ENCODE assay signal across 26 mouse cellular contexts in genomic region chr10:4356640-4357039, GRCm38 (mm10). TPM values are rescaled to one million over a fixed set of nuclear protein-coding genes. Genes with fewer than 3 reads are reported as not detected.
A peak's percentile ranks its signal among the peaks of the same experiment; 100 is the strongest.
DNase-seq lines count a peak whose midpoint lies in the region; ATAC-seq and TF ChIP-seq lines count a peak whose summit lies in the region.
"Had no signal": no experiment of that assay in that cellular context is flagged by ENCODE, and none has a peak within 500 bp of the region (broad histone marks: within the 10 kb centered on the region; RNA-seq: fewer than 3 reads in every experiment).

No protein-coding gene starts in this region.

- peak; percentile 50 for ATAC-seq in common myeloid progenitor, adult 5-6 weeks (replicated peaks; ENCODE audit: low read depth, poor library complexity, severe bottlenecking)
- ATAC-seq in megakaryocyte, adult 5-6 weeks (ENCODE audit: poor library complexity, severe bottlenecking), result peak; percentile 25; the same call in 1 of the 2 replicates

- DNase-seq in thymus, postnatal 0 days (ENCODE audit: low spot score), result peak; percentile 54
- no peak for DNase-seq in thymus, postnatal 4 days
- no peak for DNase-seq in gastrocnemius, postnatal 14 days
- no peak for DNase-seq in gastrocnemius, postnatal 10 days
- DNase-seq in layer of hippocampus, adult 2 months (ENCODE audit: low spot score in 2 of 2), result no peak
- DNase-seq: adrenal gland, postnatal 10 days; B cell, adult 2 months; cerebellum, adult 9-10 months; heart, postnatal 10 days; kidney, adult 2 months; layer of hippocampus, postnatal 36 days; liver, embryonic 13.5 days; lung, adult 2 months; lung, postnatal 14 days; midbrain, embryonic 14.5 days; retina, postnatal 1 day; right cerebral cortex, postnatal 25 days had no signal

- H3K4me3 ChIP-seq in layer of hippocampus, adult 2 months, result no peak overlapping the region
- H3K4me3 ChIP-seq: embryonic facial prominence, embryonic 10.5 days; forebrain, embryonic 10.5 days; heart, embryonic 12.5 days; hindbrain, embryonic 12.5 days; limb, embryonic 13.5 days; liver, embryonic 13.5 days; neural tube, embryonic 13.5 days had no signal

- TF ChIP-seq CTCF in layer of hippocampus, adult 2 months (conservative IDR thresholded peaks at IDR 0.05), result no peak

- intact Hi-C loops in gastrocnemius, postnatal 14 days (cut with DNase I; ENCODE audit: low total_unique reads), result no loop called here

- no peak overlapping the region for H3K27ac ChIP-seq in layer of hippocampus, adult 2 months
- H3K27ac ChIP-seq: embryonic facial prominence, embryonic 10.5 days; forebrain, embryonic 10.5 days; hindbrain, embryonic 12.5 days; kidney, postnatal 0 days; limb, embryonic 13.5 days; liver, embryonic 13.5 days; neural tube, embryonic 13.5 days had no signal

RNA-seq across cellular contexts. Expression of gene Zbtb2, which starts 31.3 kb away (rescaled TPM):
- 21.0 and 21.2 TPM in 2 replicates for polyA plus RNA-seq in thymus, postnatal 0 days (2015; fragmentation: Nextera tagmentation; extraction: Ambion mirVana)
- total RNA-seq in common myeloid progenitor, adult 5-6 weeks (2017), result 14.9 and 17.2 TPM in 2 replicates
- 12.8 and 14.2 TPM in 2 replicates for total RNA-seq in megakaryocyte, adult 5-6 weeks (2015)
- total RNA-seq in megakaryocyte, adult 5-6 weeks (2017), result 10.8 and 12.2 TPM in 2 replicates
- 1 to 10 TPM; 4.2 to 4.5 TPM for total RNA-seq in gastrocnemius, postnatal 14 days (2021)
- 1 to 10 TPM; 6.2 to 7.2 TPM for total RNA-seq in gastrocnemius, postnatal 10 days (2021)
- total RNA-seq in layer of hippocampus, adult 2 months (2021), result 10 to 100 TPM; 11.8 to 13.2 TPM
